Mouse (Mus musculus): ENCODE measurements around the gene Kcnh2.

The Kcnh2 gene

DNA sequence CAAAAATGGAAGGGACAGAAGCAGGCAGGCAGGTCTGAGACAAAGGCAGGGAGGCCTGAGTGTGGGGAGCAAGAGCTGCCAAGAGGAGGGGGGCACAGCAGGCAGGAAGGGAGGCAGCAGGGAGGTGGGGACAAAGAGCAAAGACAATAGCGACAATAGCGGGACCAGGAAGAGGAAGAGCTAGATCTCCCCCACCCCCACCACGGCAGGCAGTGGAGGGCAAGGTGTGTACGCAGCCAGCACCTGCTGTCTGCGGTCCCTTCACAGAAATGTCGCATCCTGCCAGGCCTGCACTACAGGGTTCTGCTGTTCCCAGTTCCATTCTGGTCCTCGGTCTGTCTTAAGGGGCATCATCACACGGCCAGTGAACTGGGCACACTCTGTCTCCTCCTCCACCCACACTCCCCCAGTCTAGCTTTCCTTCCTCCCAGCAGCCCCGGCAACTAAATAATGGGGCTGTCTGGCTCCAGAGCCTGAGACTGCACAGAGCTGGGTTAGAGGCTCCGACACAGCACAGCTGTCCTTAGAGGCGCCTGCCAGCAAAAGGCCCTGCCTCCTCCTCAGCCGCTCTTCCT, 6.8 kb downstream of the Kcnh2 start:
- peak; percentile 76 to 82 for DNase-seq

DNA sequence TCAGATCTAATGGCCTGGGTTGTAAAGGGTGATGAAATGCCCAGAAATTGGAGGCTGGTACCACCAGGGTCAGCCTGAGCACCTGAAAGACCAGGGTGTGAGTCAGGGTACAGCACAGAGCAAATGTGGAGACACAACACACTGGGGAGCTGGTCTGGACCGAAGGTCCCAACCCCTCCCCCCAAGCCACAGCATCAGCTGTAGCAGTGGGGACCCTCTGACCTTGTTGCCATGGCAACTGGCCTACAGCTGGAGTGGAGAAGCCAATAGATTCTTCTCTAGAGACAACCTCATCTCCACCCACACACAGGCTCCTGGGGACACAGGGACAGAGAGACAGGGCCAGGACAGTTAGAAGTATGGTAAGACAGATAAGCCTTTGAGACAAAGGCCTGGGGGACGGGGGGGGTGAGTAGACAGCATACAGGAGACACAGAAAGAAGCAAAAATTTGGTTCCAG, 7.4 kb downstream of the Kcnh2 start:
- DNase-seq = peak; percentile 74 to 82

DNA sequence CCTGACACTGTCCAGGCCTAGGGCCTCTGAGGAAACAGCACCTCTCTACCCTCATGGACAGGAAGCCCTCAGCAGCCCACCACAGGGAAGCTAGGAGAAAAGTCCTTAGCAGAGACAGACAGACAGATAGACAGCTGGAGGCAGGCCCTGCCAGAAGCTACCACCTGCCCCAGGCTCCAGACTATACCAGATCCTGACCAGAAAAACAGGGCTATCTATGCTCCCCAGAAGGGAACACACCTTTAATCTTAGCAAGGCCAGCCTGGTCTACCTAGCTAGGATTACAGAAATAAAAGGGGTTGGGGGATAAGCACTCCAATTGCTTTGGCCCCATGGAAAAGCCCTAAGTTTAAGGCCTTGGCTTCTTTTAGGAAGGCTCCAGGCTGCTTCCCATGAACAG, 8.0 kb downstream of the Kcnh2 start:
- DNase-seq = no peak

DNA sequence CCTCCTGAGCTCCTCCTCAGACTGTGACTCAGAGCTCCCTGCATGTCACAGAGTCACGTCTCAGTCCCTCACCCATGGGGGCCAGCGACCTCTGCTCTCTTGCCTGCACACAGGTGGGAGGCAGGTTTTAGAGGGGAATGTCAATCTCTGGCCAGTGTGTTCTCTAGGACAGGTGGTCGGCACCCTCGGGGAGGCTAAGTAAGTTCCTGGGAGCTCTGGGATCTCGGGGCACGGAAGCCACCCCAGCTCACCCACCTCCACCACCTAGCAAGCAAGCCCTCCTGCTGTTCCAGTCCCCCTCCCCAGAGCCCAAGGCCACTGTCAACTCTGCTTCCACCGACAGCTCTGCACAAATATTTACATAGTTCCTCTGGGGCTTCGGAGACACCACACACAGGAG, 8.4 kb downstream of the Kcnh2 start:
- no peak for DNase-seq

DNA sequence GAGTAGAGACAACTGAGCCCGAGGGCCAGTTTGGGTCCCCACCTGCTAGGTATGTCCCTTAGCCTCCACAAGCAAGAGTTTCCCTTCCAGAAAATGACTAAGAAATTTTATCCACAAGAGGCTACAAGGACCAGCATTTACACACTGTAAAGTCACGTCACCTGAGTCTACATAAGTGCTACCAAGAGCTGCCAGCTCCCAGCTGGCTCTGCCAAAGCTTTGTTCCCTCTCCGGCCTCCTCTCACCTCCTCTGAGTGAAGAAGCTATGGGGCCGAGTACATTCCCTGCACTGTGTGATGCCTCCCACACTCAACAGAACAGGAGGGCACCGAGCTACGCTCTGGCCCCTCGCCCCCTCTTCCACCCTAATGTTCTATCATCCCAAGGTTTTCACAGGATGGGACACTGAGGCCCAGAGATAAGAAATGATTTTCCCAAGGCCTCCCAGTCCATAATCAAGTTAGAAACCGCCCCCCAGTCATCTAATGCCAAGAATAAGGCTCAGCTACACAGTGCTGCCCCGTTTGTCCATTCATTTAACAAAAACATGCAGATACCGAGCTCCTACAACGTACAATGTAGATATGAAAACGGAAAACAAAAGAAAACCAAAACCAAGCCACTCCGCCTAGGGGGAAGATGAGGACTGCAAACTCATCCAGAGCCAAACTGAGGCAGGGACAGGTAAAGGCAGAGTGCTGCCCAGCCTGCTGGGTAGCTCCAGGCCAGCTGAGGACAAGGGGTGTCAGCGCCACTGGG, 9.0 kb downstream of the Kcnh2 start:
- no peak for DNase-seq

DNA sequence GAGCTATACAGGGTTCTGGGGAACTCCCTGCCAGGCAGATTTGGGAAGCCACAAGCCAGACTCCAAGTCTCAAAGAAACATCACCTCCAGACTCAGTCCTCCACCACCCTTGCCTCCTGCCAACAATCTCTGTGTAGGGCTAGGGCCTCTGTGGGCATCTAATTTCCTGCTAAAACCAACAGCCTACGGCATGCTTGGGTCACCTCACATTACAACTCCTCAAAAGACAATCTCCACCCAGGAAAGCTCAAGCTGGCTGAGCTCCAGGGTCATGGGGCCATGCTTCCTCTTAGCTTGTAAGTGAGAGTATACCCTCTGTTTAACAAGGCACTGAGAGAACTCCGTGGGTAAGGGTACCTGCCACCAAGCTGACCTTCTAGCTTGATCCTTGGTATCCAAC, 13.6 kb downstream of the Kcnh2 start:
- DNase-seq = no peak

DNA sequence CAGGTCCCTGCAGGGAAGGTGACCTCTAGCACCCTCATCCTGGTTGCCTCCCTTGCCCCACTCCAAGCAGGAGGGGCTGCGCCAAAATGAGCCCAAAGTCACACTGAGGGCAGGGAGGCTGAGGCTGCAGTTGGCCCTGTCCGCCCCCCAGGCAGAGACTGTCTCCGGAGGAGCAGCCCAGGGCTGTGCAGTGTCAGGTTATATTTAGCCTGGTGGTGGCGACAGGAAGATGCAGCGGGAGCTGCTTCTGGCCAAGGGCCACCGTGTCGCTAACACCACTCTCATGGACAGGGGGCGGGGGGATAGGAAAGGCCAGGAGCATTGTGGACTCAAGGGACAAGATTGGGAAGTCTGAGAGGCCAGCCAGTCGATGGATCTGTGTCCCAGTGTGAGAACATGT, 14.0 kb downstream of the Kcnh2 start:
- peak; percentile 53 to 65 for DNase-seq

DNA sequence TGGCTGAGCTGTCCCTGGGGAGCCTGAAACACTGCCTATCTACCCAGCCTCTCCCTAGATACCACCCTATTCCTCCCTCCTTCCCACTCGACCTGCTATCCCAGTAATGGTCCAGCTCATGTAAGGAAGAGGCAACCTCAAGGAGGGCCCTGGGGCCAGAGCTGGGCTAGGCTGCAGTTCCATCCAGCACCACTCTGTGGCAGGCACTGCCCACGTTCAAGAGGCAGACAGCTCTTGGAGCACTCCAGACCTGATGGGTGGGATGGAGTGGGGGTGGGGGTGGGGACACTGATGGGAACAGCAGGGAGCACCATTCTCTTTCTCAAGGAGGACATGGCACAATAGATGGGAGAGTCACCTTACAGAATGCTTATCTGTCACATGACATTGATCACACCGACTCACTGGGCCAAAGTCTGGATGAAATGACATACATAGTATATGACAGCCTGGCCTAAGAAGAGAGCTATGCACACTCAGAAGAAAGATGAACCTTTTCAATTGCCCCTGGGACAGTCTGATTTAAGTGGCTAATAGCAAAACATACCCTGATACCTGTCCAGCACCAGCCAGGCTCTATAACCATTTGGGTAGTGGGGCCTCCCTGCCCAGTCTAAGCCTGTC, 15.4 kb downstream of the Kcnh2 start:
- DNase-seq = peak; percentile 79 to 83

DNA sequence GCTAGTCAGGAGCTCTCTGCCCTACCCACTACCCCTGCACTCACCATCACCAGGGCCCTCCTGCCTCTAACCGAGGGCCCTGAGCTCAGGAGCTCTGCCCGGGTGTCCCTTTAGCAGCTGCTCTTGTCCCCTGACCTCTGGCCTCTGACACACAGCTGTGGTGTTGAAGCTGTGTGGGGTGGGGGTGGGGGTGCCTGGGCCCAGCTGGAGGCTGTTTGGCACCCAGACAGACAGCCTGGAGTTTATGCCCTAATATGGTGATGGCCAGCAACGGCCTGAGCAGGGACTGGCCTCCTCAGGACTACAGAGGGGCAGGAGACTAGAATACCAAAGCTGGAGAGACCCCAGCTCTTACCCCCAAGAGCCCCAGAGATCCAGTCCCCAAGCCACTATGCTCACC, 16.7 kb downstream of the Kcnh2 start:
- DNase-seq = peak; percentile 72 to 77

DNA sequence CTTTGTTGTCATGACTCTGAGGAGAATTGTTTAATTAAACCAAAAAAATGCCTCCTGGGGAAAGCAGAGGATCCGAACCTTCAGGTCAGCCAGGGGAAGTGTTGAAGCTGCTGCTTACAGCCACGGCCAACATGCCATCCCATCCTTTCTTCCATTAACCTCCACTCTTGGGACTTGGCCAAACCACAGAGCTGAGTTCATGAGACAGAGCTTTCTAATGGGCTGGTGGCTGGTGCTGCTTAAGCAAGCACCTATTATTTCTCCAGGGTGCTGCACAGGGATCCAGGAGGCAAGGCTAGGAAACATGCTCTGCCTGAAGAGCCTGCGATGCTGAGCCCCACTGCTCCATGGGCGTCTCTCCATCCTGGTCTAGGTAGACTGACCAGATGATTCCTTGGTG, 19.0 kb downstream of the Kcnh2 start:
- no peak for DNase-seq

DNA sequence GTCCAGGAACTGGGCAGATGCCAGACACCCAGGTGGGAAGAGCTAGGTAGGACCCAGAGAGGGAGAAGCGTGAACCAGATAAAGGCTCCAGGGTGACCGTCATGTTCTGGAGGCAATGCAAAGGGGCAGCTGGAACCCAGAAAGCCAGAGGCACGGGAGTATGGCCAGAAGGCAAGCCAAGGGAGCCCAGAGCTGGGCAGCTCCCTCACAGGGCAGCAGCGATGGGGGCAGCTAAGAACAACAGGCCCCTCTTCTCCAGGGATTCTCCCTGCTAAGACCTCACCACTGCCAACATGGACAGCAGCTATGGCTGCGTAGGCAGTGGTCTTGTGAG, 21.5 kb downstream of the Kcnh2 start:
- DNase-seq = no peak

DNA sequence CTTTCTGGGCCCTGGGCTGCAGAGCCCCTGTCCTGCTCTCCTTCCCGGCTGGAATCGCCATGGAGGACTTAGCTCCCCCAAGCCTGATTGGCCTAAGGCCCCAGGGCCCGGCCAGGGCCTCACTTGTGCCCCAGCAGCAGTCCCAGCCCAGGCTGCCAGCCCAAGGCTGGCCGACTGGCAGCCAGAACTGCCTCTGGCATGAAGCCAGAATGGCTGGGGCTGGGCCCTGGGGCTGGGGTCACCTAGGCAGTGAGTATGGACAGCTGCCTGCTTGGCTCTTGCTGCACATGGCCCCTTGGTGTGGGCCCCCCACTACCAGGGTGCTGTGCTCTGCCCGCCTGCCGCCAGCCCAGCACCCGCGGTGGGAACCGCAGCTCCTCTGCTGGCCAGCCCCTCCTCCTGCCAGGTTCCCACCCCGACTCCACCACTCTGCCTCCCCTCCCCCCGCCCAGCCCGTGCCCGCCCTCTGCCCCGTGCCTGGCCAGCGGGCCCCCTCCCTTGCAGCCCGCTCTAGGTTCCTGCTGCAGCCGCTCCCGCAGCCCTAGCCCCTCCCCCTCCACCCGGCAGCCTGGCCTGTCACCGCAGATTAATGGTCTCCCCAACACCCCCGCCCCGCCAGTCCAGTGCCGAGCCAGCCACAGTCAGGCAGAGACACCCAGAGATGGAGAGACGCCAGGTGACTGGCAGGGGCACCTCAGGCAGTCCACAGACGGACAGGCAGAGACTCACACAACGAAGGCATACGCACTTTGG, 22.0 kb downstream of the Kcnh2 start:
- DNase-seq = peak; percentile 85 to 92

DNA sequence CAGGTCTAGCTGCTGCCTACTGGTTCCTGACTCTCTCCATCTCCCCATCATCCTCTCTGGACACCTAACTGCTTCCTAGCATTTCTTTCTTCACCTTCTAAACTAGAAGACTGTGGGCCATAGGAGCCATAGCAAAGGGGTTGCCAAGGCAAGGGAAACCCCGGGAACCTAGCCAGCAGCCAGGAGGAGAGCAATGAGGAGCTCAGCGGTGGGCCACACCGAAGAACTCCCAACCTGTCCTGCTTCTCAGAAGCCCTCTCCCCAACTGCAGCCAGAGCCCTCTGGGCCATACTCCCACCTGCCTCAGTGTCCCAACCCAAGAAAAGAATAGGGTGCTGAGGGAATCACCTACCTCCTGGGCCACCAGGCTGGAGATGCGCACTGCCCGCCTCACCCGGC, 22.6 kb downstream of the Kcnh2 start:
- DNase-seq = no peak

DNA sequence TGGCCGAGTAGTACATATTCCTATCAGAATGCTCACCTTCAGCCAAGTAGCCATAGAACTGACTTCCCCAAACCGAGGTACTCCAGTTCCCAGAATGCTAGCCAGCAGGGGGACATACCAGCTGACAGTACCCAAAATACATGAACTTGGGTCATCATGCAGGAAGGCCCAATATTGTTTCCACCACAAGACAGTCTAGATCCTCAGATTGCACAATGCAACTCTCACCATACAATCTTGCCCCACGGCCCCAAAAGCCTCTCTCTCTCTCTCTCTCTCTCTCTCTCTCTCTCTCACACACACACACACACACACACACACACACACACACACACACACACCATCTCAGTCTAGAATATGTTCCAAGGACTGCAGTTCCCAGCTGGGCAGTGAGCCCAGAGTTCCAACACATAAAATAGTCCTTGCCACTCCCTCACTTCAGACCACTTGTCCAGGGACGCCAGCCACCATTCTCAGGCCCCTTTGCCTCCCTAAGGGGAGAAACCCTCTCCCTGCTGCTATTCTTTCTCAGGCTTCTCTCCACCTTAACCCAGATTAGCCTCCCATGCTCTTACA, 24.5 kb downstream of the Kcnh2 start:
- DNase-seq = peak; percentile 58 to 71

DNA sequence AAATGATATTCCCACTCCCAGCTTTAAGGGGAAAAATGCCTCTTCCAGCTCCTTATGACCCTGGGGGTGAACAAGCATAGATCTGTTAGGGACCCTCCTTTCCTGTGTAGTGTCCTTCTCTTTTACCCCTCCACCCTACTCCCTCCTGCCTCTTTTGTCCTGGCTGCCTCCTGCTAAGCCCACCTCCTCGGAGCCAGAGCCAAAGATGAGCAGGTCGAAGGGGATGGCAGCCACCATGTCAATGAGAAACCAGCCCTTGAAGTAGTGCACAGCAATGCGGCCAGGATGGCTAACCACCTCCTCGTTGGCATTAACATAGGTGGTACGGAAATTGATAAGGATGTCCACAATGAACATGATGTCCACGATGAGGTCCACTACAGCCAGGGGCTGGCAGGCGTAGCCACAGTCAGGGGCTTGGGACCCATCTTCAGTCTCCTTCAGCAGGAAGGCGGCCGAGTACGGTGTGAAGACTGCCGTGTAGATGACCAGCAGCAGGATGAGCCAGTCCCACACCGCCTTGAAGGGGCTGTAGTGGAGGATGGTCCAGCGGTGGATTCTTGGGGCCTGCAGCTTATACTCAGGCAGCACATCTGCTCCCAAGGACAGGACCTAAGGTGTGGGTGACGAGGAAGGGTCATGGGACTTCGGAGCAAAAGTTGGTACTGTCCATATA, 25.1 kb downstream of the Kcnh2 start:
- no peak for DNase-seq

DNA sequence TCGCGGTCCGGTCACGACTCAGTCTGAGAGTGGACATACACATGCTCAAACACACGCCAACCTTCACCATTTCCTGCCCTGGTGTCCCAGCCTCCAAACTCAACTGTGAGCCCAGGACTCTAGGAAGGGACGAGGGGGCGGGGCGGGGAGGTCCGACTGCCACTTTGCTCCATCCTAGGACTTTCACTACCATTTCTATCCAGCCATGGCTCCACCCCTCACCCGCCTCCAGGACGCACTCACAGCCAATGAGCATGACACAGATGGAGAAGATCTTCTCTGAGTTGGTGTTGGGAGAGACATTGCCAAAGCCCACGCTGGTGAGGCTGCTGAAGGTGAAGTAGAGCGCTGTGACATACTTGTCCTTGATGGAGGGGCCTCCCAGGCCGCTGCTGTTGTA, 26.2 kb downstream of the Kcnh2 start:
- DNase-seq = no peak

DNA sequence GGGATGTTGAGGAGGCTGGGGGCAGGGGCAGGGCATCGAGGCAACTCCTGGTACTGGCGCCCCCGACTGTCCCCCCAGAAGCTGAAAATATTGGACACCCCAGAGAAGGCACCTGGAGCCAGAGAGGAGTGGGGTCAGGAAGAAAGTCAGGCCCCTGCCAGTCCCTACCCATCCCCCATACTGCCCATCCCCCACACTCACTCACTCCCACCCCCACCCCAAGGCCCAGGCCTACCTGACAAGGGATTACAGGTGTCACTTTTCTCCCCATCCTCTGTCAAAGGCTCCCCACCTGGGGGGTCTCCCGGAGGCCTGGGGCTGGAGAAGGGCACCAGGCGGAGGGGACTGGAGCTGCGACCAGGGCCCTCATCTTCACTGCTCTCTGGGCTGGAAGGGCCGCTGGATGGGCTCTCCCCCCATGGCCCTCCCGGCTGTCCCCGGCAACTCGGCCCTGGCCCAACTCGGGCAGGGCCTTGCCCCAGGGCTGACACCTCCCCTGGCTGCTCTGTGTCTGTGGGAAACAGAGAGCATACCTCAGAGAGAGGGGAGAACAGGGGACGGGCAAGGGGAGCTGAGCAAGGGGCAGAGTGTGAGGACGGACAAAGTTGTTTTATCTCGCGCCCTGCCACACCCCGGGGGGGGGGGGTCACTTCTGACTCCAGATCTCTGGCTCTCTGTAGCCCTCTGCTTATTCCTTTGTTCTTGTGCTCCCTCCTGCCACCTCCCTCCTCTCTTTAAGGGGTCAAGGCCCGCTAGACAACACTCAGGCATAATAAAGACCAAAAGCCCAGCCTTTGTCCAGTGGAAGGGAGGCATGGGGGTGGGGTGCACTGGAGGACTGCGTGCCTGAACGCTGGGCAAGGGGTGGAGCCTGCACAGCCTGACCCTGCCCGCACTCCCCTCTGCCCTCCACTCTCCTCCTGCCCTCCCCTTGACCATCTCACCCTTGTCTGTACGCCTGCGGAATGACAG, 29.4 kb downstream of the Kcnh2 start:
- peak; percentile 43 to 67 for DNase-seq

DNA sequence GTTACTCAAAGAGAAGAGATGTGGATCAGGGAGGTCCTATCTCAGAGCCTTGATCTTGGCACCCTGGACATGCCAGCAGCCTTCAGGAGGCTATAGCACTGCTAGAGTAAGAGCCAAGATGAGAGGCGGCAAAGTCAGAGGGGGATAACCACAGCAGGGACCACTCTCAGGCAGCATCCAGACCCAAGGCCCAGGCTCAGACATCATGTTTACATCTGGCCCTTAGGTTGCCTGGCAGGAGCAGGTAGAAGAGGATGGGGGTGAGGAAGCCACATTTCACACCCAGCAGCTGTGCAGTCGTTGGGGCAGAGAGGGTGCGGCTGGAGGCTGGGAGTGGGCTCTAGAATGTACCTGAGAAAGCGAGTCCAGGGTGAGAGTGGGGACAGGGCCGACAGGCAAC, 30.5 kb downstream of the Kcnh2 start:
- DNase-seq = no peak

DNA sequence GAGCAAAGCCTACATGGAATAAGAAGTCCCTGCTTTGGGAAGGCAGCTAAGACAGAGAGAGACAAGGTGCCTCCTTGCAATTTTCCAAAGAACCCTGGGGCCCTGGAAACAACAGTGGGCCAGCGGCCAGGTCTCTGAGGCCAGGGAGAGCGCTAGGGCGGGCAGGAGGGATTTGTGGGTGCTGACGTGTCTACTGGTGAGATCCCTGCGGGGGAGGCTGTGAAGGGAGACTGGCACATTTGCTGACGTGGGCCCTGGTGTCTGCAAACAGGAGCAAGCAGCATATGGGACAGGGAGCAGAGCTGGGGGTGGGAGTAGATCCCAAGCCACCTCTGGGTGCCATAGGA, 31.0 kb downstream of the Kcnh2 start:
- DNase-seq = peak; percentile 50 to 70

DNA sequence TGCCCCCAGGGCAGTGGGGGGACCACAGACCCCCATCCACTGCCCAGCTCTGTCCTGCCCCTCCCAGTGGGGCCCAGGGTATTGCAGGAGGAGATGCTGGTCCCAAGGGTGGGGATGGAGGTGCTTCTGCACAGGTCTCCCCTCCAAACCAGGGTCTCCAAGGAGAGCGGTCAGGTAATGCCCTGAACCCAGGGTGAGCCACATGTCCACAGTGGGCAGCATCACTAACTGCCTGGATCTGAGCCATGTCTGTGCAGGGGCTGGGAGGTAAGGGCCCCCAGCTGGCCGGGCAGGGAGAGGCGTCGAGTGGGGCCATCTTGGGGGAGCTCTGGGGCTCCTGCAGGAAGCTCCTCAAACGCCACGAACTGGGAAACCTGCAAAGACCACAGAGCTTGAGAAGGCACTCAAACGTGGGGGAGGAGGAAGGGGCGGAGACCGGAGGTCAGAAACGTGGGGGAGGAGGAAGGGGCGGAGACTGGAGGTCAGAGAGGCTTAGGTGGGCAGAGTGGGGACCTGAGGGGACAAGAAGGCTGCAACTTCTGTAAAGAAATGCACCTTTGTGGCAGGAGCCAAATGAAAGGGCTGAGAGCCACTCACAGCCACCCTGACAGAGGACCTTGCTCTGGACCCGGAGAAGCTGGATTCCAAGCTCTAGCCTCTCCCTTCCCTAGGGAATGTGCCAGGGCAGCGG, 31.5 kb downstream of the Kcnh2 start:
- DNase-seq = peak; percentile 59 to 78

DNA sequence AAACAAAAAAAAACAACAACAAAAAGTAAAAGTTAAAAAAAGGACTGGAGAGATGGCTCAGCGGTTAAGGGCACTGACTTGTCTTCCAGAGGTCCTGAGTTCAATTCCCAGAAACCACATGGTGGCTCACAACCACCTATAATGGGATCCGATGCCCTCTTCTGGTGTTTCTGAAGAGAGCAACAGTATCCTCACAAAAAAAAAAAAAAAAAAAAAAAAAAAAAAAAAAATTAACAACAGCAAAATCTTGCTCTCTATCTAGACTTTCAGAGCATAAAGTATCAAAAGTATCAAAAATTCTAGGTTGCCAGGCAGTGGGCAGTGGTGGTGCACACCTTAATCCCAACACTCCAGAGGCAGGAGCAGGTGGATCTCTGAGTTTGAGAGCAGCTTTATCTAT, 42.2 kb downstream of the Kcnh2 start:
- no peak for DNase-seq

All from kidney, postnatal 4 days (tissue).